In genomic region chr5:25081545-25081944, GRCm38 (mm10) we compare ENCODE assay signal across 9 mouse cellular contexts. TPM values are rescaled to one million over a fixed set of nuclear protein-coding genes. Genes with fewer than 3 reads are reported as not detected.
DNase-seq lines count a peak whose midpoint lies in the region; ATAC-seq lines count a peak whose summit lies in the region.
"Had no signal": no experiment of that assay in that cellular context is flagged by ENCODE, and none has a peak within 500 bp of the region (broad histone marks: within the 10 kb centered on the region; RNA-seq: fewer than 3 reads in every experiment).

No protein-coding gene starts in this region.

- H3K36me3 ChIP-seq in hindbrain, embryonic 12.5 days, result no peaks in the 10 kb centered on the region
- no peaks in the 10 kb centered on the region for H3K36me3 ChIP-seq in hindbrain, embryonic 11.5 days (ENCODE audit: control insufficient read depth, insufficient read depth, low read length)

- no peaks in the 10 kb centered on the region for H3K27me3 ChIP-seq in hindbrain, embryonic 12.5 days
- H3K27me3 ChIP-seq in hindbrain, embryonic 11.5 days (ENCODE audit: control insufficient read depth, insufficient read depth, low read length), result no peaks in the 10 kb centered on the region
- H3K27me3 ChIP-seq: Patski had no signal

- H3K9ac ChIP-seq in hindbrain, embryonic 12.5 days, result 0 out of 2 replicates have a peak overlapping the region, but pooled peaks have one; percentile 23
- no peak overlapping the region for H3K9ac ChIP-seq in hindbrain, embryonic 11.5 days (ENCODE audit: low read depth, low read length)

- H3K9me3 ChIP-seq in hindbrain, embryonic 12.5 days (replicated peaks), result no peaks in the 10 kb centered on the region
- no peaks in the 10 kb centered on the region for H3K9me3 ChIP-seq in hindbrain, embryonic 11.5 days (ENCODE audit: control insufficient read depth, low read length)

- DNase-seq in hindbrain, embryonic 11.5 days (ENCODE audit: low spot score), result no peak
- DNase-seq in lung, postnatal 36 days, result peak; percentile 76
- DNase-seq in spleen, postnatal 4 days (ENCODE audit: low spot score in 2 of 2), result peak; percentile 61 to 77
- DNase-seq in retina, embryonic 14.5 days (ENCODE audit: low spot score), result no peak
- no peak for DNase-seq in embryo, embryonic 11 days
- DNase-seq in ovary, adult 18-20 months (ENCODE audit: low spot score), result no peak

- no peak overlapping the region for H3K4me3 ChIP-seq in hindbrain, embryonic 12.5 days
- no peak overlapping the region for H3K4me3 ChIP-seq in hindbrain, embryonic 11.5 days (ENCODE audit: low read depth, low read length)

- H3K4me2 ChIP-seq in hindbrain, embryonic 12.5 days (replicated peaks), result no peak overlapping the region
- no peak overlapping the region for H3K4me2 ChIP-seq in hindbrain, embryonic 11.5 days (replicated peaks; ENCODE audit: low read depth, low read length)

- H3K27ac ChIP-seq in hindbrain, embryonic 12.5 days, result no peak overlapping the region
- H3K27ac ChIP-seq in hindbrain, embryonic 11.5 days (ENCODE audit: low read depth, low read length), result no peak overlapping the region

- peaks cover 10% of the 10 kb centered on the region for H3K4me1 ChIP-seq in hindbrain, embryonic 12.5 days
- H3K4me1 ChIP-seq in hindbrain, embryonic 11.5 days (replicated peaks; ENCODE audit: control insufficient read depth, insufficient read depth, low read length), result no peaks in the 10 kb centered on the region

- 72% methylated on average over 16 of the region's 16 CpGs for WGBS in hindbrain, embryonic 12.5 days
- WGBS in hindbrain, embryonic 11.5 days, result 82% methylated on average over 16 of the region's 16 CpGs

- no peak for ATAC-seq in hindbrain, embryonic 12.5 days (ENCODE audit: low FRiP score)
- ATAC-seq in hindbrain, embryonic 11.5 days (ENCODE audit: low FRiP score), result no peak
- peak; percentile 95 for ATAC-seq in common myeloid progenitor, adult 5-6 weeks (replicated peaks; ENCODE audit: low read depth, poor library complexity, severe bottlenecking)
- ATAC-seq: Patski had no signal

RNA-seq across cellular contexts. Expression of gene Prkag2, which starts 18.9 kb away (rescaled TPM):
- 56.7 and 62.9 TPM in 2 replicates for polyA plus RNA-seq in hindbrain, embryonic 12.5 days (2016; fragmentation: Nextera tagmentation; extraction: Ambion mirVana)
- polyA plus RNA-seq in hindbrain, embryonic 11.5 days (2014; fragmentation: Nextera tagmentation; extraction: Ambion mirVana), result 56.7 and 57.3 TPM in 2 replicates
- total RNA-seq in common myeloid progenitor, adult 5-6 weeks (2017), result 17.6 and 26.3 TPM in 2 replicates

Comparison
In these comparisons a context has a peak if more than half of its experiments do, and no peak if none do; other contexts are left out.
1. DNase-seq: peak in lung, postnatal 36 days (single experiment) and spleen, postnatal 4 days (2 of 2); none in hindbrain, embryonic 11.5 days (single experiment), retina, embryonic 14.5 days (single experiment), embryo, embryonic 11 days (single experiment) and ovary, adult 18-20 months (single experiment).